Mouse (Mus musculus): ENCODE data around the gene Lipe. TPM values are rescaled to one million over a fixed set of nuclear protein-coding genes. Genes with fewer than 3 reads are reported as not detected.

Lipe gene
- total RNA-seq, 2 experiments from 2014 or later: 9.4 to 11.0 TPM

GRCm38 (mm10) chr7:25387811-25388440, 10.6 kb downstream of the Lipe start:
- DNase-seq (ENCODE audit: low spot score in 2 of 2): no peak

GRCm38 (mm10) chr7:25385850-25386555, 12.5 kb downstream of the Lipe start:
- DNase-seq (ENCODE audit: low spot score in 2 of 2): no peak

- no peak for DNase-seq (ENCODE audit: low spot score in 2 of 2)
Observed at GRCm38 (mm10) chr7:25385259-25385658, 13.3 kb downstream of the Lipe start.

GRCm38 (mm10) chr7:25384818-25385217, 13.7 kb downstream of the Lipe start:
- DNase-seq (ENCODE audit: low spot score in 2 of 2): no peak

- no peak for DNase-seq (ENCODE audit: low spot score in 2 of 2)
Observed at GRCm38 (mm10) chr7:25384318-25384717, 14.2 kb downstream of the Lipe start.

GRCm38 (mm10) chr7:25383891-25384290, 14.6 kb downstream of the Lipe start:
- DNase-seq (ENCODE audit: low spot score in 2 of 2): no peak

GRCm38 (mm10) chr7:25383385-25383784, 15.1 kb downstream of the Lipe start:
- no peak for DNase-seq (ENCODE audit: low spot score in 2 of 2)

GRCm38 (mm10) chr7:25382541-25382940, 16.0 kb downstream of the Lipe start:
- DNase-seq (ENCODE audit: low spot score in 2 of 2): no peak

GRCm38 (mm10) chr7:25381284-25381680, 17.2 kb downstream of the Lipe start:
- DNase-seq (ENCODE audit: low spot score in 2 of 2): no peak

GRCm38 (mm10) chr7:25380392-25381283, 17.9 kb downstream of the Lipe start:
- no peak for DNase-seq (ENCODE audit: low spot score in 2 of 2)

- DNase-seq (ENCODE audit: low spot score in 2 of 2): peak in 1 of 2 experiments; percentile 71
Observed at GRCm38 (mm10) chr7:25379551-25380351, 18.8 kb downstream of the Lipe start.

GRCm38 (mm10) chr7:25378181-25379100, 20.1 kb downstream of the Lipe start:
- no peak for DNase-seq (ENCODE audit: low spot score in 2 of 2)

- no peak for DNase-seq (ENCODE audit: low spot score in 2 of 2)
Observed at GRCm38 (mm10) chr7:25377100-25377700, 21.3 kb downstream of the Lipe start.

- DNase-seq (ENCODE audit: low spot score in 2 of 2): peak; percentile 82 to 97
Observed at GRCm38 (mm10) chr7:25376556-25376955, 22.0 kb downstream of the Lipe start.

- no peak for DNase-seq (ENCODE audit: low spot score in 2 of 2)
Observed at GRCm38 (mm10) chr7:25372441-25372840, 26.1 kb downstream of the Lipe start.

GRCm38 (mm10) chr7:25369058-25369749, 29.3 kb downstream of the Lipe start, which contains the start of gene Cnfn:
TSS of gene Cnfn (minus strand) at chr7:25369724.
- no peak for DNase-seq (ENCODE audit: low spot score in 2 of 2)

GRCm38 (mm10) chr7:25368333-25368732, 30.2 kb downstream of the Lipe start:
- no peak for DNase-seq (ENCODE audit: low spot score in 2 of 2)

GRCm38 (mm10) chr7:25367632-25368293, 30.7 kb downstream of the Lipe start:
- DNase-seq (ENCODE audit: low spot score in 2 of 2): no peak
